Mouse (Mus musculus) leukemia stem cell, adult 10-12 weeks (primary cell): Measurements from ENCODE around the gene 9530053A07Rik. TPM values are rescaled to one million over a fixed set of nuclear protein-coding genes. Genes with fewer than 3 reads are reported as not detected.

Experiments used
- polyA plus RNA-seq: library from polyadenylated mRNA; stranded (reverse); fragments of >175 nt; gene quantifications from 2 replicates; pipeline ENCODE4 v1.2.3, GENCODE M21; 2012; ENCODE audit warnings: low replicate concordance

Gene 9530053A07Rik
- polyA plus RNA-seq, result 0.05 TPM in 1 of 2 replicates, not detected in the other

GRCm38 (mm10) chr7:28129166-28129565, at the start of gene 9530053A07Rik:
Gene 9530053A07Rik (plus strand): TSS chr7:28129466.

GRCm38 (mm10) chr7:28169489-28170422, 40.5 kb downstream of the 9530053A07Rik start, which contains the start of gene Fbl:
Gene Fbl (plus strand): TSS chr7:28169710.

GRCm38 (mm10) chr7:28179228-28179627, 50.0 kb downstream of the 9530053A07Rik start, which contains the start of gene Dyrk1b:
Gene Dyrk1b (plus strand): TSS chr7:28179469.

Other genes starting within 250 kb of the 9530053A07Rik start
- 0.05 and 0.07 TPM in 2 replicates for gene Zfp974, start 200.0 kb upstream of the 9530053A07Rik start, polyA plus RNA-seq
- 0.08 and 0.44 TPM in 2 replicates for gene Zfp780b, start 150.3 kb upstream of the 9530053A07Rik start, polyA plus RNA-seq
- gene Zfp850, start 115.4 kb upstream of the 9530053A07Rik start, polyA plus RNA-seq, result 0.07 and 0.24 TPM in 2 replicates
- 42.0 and 101 TPM in 2 replicates for gene Psmc4, start 79.4 kb upstream of the 9530053A07Rik start, polyA plus RNA-seq
- gene Fcgbp, start 58.2 kb upstream of the 9530053A07Rik start, polyA plus RNA-seq, result 0.05 TPM in 1 of 2 replicates, not detected in the other
- 174 and 407 TPM in 2 replicates for gene Fbl, start 40.2 kb downstream of the 9530053A07Rik start, polyA plus RNA-seq
- gene Dyrk1b, start 50.0 kb downstream of the 9530053A07Rik start, polyA plus RNA-seq, result 77.0 and 127 TPM in 2 replicates
- gene Eid2, start 138.4 kb downstream of the 9530053A07Rik start, polyA plus RNA-seq, result 2.2 and 4.9 TPM in 2 replicates
- gene Eid2b, start 148.3 kb downstream of the 9530053A07Rik start, polyA plus RNA-seq, result 4.1 and 13.4 TPM in 2 replicates
- not detected in 2 replicates for gene Selenov, start 161.7 kb downstream of the 9530053A07Rik start, polyA plus RNA-seq
- gene Dll3, start 172.8 kb downstream of the 9530053A07Rik start, polyA plus RNA-seq, result 0.29 and 0.88 TPM in 2 replicates
- 282 and 375 TPM in 2 replicates for gene Timm50, start 182.6 kb downstream of the 9530053A07Rik start, polyA plus RNA-seq
- 77.8 and 132 TPM in 2 replicates for gene Supt5, start 209.3 kb downstream of the 9530053A07Rik start, polyA plus RNA-seq
- gene Rps16, start 221.2 kb downstream of the 9530053A07Rik start, polyA plus RNA-seq, result 186 and 1,166 TPM in 2 replicates
- 33.7 and 46.3 TPM in 2 replicates for gene Plekhg2, start 243.1 kb downstream of the 9530053A07Rik start, polyA plus RNA-seq